Mouse (Mus musculus) limb, embryonic 10.5 days (tissue): ENCODE measurements at regions not wholly inside any gene's neighbourhood (a gene's known extent, or its start where the extent isn't known, plus 50 kb on each side); places are given as distances from the start of the nearest gene placed in this dataset.

ENCODE experiments used
- DNase-seq: peaks from one replicate; pipeline ENCODE4 v3.0.0-alpha.2; 2017; ENCODE audit warnings: low spot score
- H3K27ac ChIP-seq: fragments of 300-500 bp; sonication (generic); 2 replicates; pipeline ENCODE4 v1.5.1; 2016; ENCODE audit warnings: mild to moderate bottlenecking
- H3K27me3 ChIP-seq: fragments of 300-500 bp; sonication (generic); 2 replicates; pipeline ENCODE4 v1.6.1; 2016; ENCODE audit warnings: low read depth, mild to moderate bottlenecking; ENCODE audit not compliant: poor library complexity, severe bottlenecking
- H3K36me3 ChIP-seq: fragments of 300-500 bp; sonication (generic); 2 replicates; pipeline ENCODE4 v1.6.1; 2016; ENCODE audit warnings: mild to moderate bottlenecking, moderate library complexity
- H3K4me1 ChIP-seq: fragments of 300-500 bp; sonication (generic); 2 replicates; pipeline ENCODE4 v1.6.1; 2016
- H3K4me3 ChIP-seq: fragments of 300-500 bp; sonication (generic); 2 replicates; pipeline ENCODE4 v1.5.1; 2016; ENCODE audit warnings: mild to moderate bottlenecking, moderate library complexity
- H3K9me3 ChIP-seq: fragments of 300-500 bp; sonication (generic); replicated peaks from 2 replicates; pipeline ENCODE4 v1.6.1; 2016; ENCODE audit warnings: mild to moderate bottlenecking
- WGBS: fragments of 180-500 bp; shearing (Covaris S2); methylation state at CpG from one replicate; pipeline ENCODE4 v1.1.7; 2016; 5-methylcytosine and 5-hydroxymethylcytosine counted together

DNA sequence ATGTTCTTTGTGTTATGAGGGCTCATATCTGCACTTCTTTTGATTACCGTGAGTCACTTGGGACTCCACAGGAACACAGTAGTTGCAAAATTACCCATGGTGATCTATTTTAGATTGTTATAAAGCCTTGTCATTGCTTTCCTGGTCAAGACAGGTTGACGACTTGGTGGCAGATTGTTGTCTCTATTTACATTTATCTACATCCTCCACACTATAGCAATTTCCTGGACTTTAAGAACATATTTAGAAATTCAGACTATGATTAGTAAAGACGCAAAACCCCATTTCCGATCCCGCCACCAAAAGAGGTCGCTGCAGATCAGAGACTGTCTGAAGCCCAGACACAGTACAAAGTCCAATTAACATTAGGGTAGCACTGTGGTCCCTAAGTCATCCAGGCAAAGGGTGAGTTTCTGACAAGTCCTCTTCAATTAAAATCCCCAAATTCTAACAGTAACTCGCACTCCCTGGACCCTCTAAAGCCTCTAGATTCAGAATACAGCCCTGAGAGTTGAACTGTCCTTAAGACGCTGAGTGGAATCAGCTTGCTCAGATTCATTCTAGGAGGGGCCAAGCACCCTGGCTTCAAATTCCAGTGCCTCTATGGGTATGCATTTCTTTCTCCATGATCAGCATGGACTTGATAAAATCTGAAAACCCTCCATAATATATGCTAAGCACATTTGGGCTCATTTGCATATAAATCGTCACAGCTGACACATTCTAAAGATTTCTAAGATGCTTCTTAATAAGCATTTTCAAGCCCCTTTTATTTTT lies 461.9 kb upstream of the BC052040 start:
- Histone ChIP-seq H3K27ac (no peak overlapping the region), H3K36me3 (no peaks in the 10 kb centered on the region), H3K4me1 (no peaks in the 10 kb centered on the region), H3K27me3 (peaks cover 55% of the 10 kb centered on the region; the same call in 1 of the 2 replicates), H3K9me3 (no peaks in the 10 kb centered on the region), H3K4me3 (no peak overlapping the region)
- WGBS, result 80% methylated on average over 9 of the region's 9 CpGs
- no peak for DNase-seq

GRCm38 (mm10) chr2:115120206-115120503 lies 461.4 kb upstream of the BC052040 start:
- Histone ChIP-seq H3K9me3 (no peaks in the 10 kb centered on the region), H3K36me3 (no peaks in the 10 kb centered on the region), H3K27ac (no peak overlapping the region), H3K27me3 (peaks cover 53% of the 10 kb centered on the region; the same call in 1 of the 2 replicates), H3K4me3 (no peak overlapping the region), H3K4me1 (no peaks in the 10 kb centered on the region)
- 71% methylated on average over 3 of the region's 3 CpGs for WGBS
- DNase-seq, result no peak

DNA sequence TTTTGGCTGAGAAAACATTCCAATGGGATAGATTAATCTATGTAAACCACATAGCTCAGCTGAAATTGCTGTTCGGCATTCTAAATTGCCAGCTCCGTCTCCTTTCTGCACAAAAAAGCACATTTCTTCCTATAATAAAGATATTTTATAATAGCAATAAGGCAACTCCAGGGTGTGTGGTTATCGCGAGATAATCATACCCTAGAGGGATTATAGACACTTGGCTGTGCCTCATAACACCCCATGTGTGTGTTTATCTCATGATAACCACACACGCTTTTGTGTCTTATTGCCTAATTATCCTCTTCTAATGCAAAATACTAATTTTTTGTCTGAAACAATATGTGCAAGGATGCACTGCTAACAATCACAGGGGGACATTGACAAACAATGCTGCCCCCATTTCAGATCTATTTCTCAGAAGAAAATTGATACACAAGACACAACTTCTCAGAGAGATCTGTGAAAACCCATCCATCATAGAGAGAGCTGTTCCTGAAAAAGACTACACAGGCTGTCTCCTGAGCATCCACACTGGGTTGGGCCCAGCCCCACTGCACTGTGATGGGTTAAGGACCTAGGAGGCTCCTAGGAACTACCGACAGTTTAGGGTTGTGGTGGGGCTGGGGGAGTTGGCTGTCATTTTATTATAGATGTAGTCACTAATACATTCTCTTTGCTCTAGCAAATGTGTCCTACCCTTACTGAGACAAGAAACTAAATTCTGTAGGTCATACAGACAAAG lies 454.7 kb upstream of the BC052040 start:
- WGBS, result 94% methylated on average over 6 of the region's 6 CpGs
- DNase-seq, result no peak
- no peak overlapping the region for H3K27ac ChIP-seq
- peaks cover 3% of the 10 kb centered on the region; the same call in 1 of the 2 replicates for H3K4me1 ChIP-seq
- no peak overlapping the region for H3K4me3 ChIP-seq
- no peaks in the 10 kb centered on the region for H3K36me3 ChIP-seq
- no peaks in the 10 kb centered on the region for H3K9me3 ChIP-seq
- H3K27me3 ChIP-seq, result peaks cover 80% of the 10 kb centered on the region

GRCm38 (mm10) chr2:115131746-115132145 lies 449.8 kb upstream of the BC052040 start:
- H3K9me3 ChIP-seq, result no peaks in the 10 kb centered on the region
- peaks cover 73% of the 10 kb centered on the region for H3K27me3 ChIP-seq
- H3K27ac ChIP-seq, result no peak overlapping the region
- 41% methylated on average over 2 of the region's 2 CpGs for WGBS
- no peaks in the 10 kb centered on the region for H3K36me3 ChIP-seq
- no peak for DNase-seq
- H3K4me3 ChIP-seq, result no peak overlapping the region
- peaks cover 11% of the 10 kb centered on the region; the same call in 1 of the 2 replicates for H3K4me1 ChIP-seq

DNA sequence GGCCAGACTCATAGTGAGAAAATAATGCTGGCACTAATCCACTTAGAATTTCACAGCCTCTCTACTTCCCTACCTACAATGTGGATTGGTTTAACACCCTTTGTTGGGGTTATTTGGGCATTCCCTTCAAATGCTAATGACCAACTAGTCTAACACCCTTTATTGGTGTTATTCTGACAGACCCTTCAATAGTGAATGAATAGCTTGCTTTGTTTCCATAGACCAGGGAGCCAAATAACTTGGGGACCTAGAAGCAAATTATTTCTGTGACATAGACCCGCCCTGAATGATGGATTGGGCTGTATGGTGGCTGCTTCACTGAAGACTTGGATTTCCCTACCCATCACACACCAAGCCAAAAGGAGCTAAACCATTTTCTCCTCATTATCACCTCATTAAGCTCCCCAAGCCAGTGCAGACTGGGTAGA lies 449.3 kb upstream of the BC052040 start:
- DNase-seq, result no peak
- WGBS, result 12% methylated on average over 1 of the region's 1 CpGs
- Histone ChIP-seq H3K4me1 (peaks cover 11% of the 10 kb centered on the region; the same call in 1 of the 2 replicates), H3K27me3 (peaks cover 73% of the 10 kb centered on the region), H3K36me3 (no peaks in the 10 kb centered on the region), H3K27ac (no peak overlapping the region), H3K4me3 (no peak overlapping the region), H3K9me3 (no peaks in the 10 kb centered on the region)

- Histone ChIP-seq H3K27me3 (peaks cover 44% of the 10 kb centered on the region), H3K4me3 (no peak overlapping the region)
- no peak for DNase-seq
These were observed 440.1 kb upstream of the BC052040 start for GRCm38 (mm10) chr2:115141416-115141815.

GRCm38 (mm10) chr2:115172111-115172510 lies 409.4 kb upstream of the BC052040 start:
- DNase-seq, result no peak
- Histone ChIP-seq H3K4me1 (no peaks in the 10 kb centered on the region), H3K9me3 (no peaks in the 10 kb centered on the region), H3K27me3 (no peaks in the 10 kb centered on the region), H3K27ac (no peak overlapping the region), H3K4me3 (no peak overlapping the region), H3K36me3 (no peaks in the 10 kb centered on the region)
- 80% methylated on average over 5 of the region's 5 CpGs for WGBS

More at GRCm38 (mm10) chr2:115141416-115141815, 440.1 kb upstream of the BC052040 start:
- H3K9me3 ChIP-seq, result no peaks in the 10 kb centered on the region
- no peak overlapping the region for H3K27ac ChIP-seq
- H3K36me3 ChIP-seq, result no peaks in the 10 kb centered on the region
- no peaks in the 10 kb centered on the region for H3K4me1 ChIP-seq

DNA sequence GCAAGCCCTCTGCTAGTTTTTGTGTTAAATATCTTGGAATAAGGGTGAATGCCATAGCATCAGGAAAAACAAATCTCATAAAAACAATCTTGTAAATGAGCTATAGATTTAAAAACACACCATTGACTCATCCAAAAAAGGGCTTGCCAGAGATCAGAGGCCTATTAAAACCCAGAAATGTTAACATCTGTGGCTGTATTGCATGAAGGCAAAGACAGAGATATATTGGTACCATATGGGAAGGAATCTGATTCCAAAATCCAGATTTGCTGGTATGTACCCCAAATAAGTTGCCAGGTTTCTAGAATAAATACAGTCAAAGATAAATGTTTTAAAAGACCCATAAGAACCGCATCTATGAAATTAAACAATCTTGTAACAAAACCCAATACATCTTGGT lies 404.4 kb upstream of the BC052040 start:
- Histone ChIP-seq H3K27ac (no peak overlapping the region), H3K4me1 (no peaks in the 10 kb centered on the region), H3K9me3 (no peaks in the 10 kb centered on the region), H3K4me3 (no peak overlapping the region), H3K27me3 (no peaks in the 10 kb centered on the region), H3K36me3 (no peaks in the 10 kb centered on the region)
- DNase-seq, result no peak
- 87% methylated on average over 1 of the region's 1 CpGs for WGBS

GRCm38 (mm10) chr2:115177896-115178295 lies 403.6 kb upstream of the BC052040 start:
- DNase-seq, result no peak
- no peaks in the 10 kb centered on the region for H3K36me3 ChIP-seq
- H3K4me1 ChIP-seq, result no peaks in the 10 kb centered on the region
- no peak overlapping the region for H3K4me3 ChIP-seq
- H3K27ac ChIP-seq, result no peak overlapping the region
- 76% methylated on average over 1 of the region's 1 CpGs for WGBS
- H3K9me3 ChIP-seq, result no peaks in the 10 kb centered on the region
- H3K27me3 ChIP-seq, result no peaks in the 10 kb centered on the region

GRCm38 (mm10) chr2:115211191-115211590 lies 370.3 kb upstream of the BC052040 start:
- no peak overlapping the region for H3K27ac ChIP-seq
- no peaks in the 10 kb centered on the region for H3K36me3 ChIP-seq
- H3K9me3 ChIP-seq, result no peaks in the 10 kb centered on the region
- DNase-seq, result no peak
- no peak overlapping the region for H3K4me3 ChIP-seq
- H3K4me1 ChIP-seq, result peaks cover 24% of the 10 kb centered on the region
- H3K27me3 ChIP-seq, result no peaks in the 10 kb centered on the region

DNA sequence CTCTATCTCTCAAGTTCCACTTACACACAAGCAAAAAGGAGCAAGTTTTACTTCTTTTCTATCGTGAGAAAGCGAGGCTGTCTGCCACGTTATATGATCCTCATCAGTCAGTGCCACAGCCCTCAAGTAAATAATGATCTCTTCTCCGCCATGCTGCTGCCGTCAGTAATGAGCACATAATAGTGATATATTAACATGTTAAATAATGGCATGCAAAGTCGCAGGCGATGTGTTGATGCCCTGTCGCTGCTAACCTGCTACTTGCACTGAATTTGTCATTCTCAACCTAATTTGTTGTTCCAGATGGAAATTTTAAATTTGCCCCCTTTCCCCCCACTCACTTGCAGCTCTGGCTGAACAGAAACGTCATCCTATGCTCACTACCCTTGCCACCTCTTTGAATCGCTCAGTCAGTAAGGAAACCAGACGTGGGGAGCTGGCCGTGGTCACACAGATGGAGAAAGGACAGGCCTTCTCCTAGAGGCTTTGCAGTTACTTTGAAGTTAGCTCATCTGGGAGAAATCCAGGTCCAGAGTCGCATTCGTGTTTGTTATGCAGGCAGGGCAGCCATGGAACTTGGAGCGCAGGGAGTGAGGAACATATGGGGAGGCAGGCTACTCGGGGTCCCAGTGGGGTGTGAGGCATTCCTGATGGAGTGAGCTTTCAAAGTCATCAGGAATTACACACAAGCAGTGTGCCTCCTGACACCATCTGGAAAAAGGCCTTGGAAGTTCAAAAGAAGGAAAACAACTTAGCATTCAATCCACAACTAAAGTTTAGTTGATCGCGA lies 368.1 kb upstream of the BC052040 start:
- Histone ChIP-seq H3K27ac (peak overlapping the region; percentile 75), H3K4me1 (peaks cover 24% of the 10 kb centered on the region), H3K27me3 (no peaks in the 10 kb centered on the region), H3K4me3 (peak overlapping the region; percentile 31), H3K36me3 (no peaks in the 10 kb centered on the region), H3K9me3 (no peaks in the 10 kb centered on the region)
- DNase-seq, result peak; percentile 60
- WGBS, result 19% methylated on average over 18 of the region's 18 CpGs

DNA sequence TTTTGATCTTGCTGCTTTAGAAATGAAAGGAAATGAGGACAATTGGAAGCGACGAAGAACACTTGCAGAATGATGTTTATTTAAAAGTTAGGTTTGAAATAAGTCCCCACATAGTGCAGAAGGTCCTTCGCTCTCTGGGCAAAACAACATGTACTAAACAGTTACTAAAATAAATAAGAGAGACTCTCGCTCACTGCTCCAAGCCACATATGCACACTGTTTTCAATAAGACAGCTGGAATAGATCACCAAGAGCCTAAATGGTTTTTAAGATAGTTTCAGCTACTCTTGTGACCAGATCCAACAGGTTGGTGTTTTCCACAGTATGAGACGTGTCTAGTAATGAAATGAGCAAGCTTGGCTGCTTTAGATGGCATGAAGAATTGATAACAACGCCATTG lies 367.2 kb upstream of the BC052040 start:
- Histone ChIP-seq H3K36me3 (no peaks in the 10 kb centered on the region), H3K4me3 (no peak overlapping the region), H3K4me1 (peaks cover 24% of the 10 kb centered on the region), H3K9me3 (no peaks in the 10 kb centered on the region), H3K27me3 (no peaks in the 10 kb centered on the region), H3K27ac (peak overlapping the region; percentile 75; the same call in 1 of the 2 replicates)
- DNase-seq, result no peak
- WGBS, result 67% methylated on average over 6 of the region's 6 CpGs

- Histone ChIP-seq H3K36me3 (no peaks in the 10 kb centered on the region), H3K4me1 (no peaks in the 10 kb centered on the region), H3K27ac (no peak overlapping the region), H3K9me3 (no peaks in the 10 kb centered on the region; the same call in 1 of the 2 replicates), H3K27me3 (no peaks in the 10 kb centered on the region), H3K4me3 (no peak overlapping the region)
- no peak for DNase-seq
- WGBS, result 94% methylated on average over 4 of the region's 4 CpGs
These were observed 351.5 kb upstream of the BC052040 start for GRCm38 (mm10) chr2:115230041-115230440.
